Mouse (Mus musculus): Measurements from ENCODE around the gene Ppil1.
"Not testable (repeated sequence)": the region's sequence is repeated elsewhere in the genome, so short reads cannot be mapped to it uniquely, and the experiment has no call there.

Ppil1 gene

DNA sequence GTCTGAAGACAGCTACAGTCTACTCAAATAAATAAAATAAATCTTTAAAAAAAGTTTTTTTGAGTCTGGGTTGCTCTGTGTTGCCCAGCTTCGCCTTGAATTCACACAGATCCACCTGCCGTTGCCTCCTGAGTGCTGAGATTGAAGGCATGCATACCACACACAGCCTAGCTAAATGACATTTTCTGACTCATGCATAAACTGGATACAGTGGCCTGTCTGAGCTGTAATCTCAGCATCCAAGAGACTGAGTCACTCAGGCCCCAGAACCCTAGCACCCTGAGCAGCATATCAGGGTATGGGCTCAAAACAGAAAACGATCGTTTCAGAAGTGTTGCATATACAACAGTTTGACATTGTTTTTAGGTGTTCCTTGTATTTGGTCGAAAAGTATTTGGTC, 17.6 kb upstream of the Ppil1 start:
- no peak for DNase-seq (ENCODE audit: low spot score in 2 of 2)

DNA sequence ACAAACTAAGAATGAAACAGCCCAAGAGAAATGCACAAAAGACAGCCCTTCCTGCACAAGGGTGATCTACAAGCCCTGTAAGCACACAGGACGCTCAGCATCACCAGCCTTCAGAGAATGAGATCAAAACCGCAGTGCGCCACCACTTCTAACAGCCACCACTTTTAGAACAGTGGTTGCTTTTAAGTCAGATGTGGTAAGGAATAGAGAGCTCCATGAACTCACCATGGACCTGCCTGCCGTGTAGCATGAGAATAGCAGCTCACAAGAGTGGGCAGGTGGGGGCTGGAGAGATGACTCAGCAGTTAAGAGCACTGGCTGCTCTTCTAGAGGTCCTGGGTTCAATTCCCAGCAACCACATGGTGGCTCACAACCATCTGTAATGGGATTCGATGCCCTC, 16.4 kb upstream of the Ppil1 start:
- DNase-seq (ENCODE audit: low spot score in 2 of 2), result no peak

DNA sequence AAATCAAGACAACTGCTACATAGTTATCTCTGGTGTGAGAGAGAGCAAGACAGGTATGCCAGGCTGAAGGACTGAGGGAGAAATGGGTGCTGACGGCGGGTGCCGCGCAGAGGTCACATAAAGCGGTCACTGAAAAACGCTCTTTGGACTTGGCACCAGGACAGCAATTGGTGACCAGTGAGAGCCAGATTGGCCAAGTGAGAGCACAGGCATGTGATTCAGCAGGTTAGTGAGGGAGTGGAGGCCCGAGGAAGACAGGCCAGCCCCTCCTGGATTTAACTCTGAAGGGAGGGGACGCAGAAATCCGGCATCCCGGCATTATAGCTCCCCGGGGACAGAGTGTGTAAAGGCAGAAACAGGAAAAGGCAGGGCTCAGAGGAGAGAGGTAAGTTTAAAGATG, 9.9 kb upstream of the Ppil1 start:
- DNase-seq (ENCODE audit: low spot score in 2 of 2), result no peak

DNA sequence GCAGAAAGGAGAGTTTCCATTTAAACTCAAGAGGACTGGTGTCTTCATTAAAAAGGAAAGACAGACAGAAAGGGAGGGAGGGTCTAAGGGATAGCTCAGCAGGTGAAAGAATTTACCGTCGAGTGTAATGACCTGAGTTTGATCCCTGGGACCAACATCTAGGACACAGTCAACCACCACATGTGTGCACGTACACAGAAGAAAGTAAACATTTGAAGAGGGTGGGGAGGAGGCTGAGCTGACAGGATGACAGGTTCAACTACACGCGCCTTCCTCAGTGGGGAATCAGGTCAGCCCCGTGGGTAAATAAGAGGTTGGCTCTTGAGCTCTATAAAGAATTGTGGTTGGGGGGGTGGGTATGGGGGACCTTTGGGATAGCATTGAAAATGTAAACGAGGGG, 9.2 kb upstream of the Ppil1 start:
- no peak for DNase-seq (ENCODE audit: low spot score in 2 of 2)

DNA sequence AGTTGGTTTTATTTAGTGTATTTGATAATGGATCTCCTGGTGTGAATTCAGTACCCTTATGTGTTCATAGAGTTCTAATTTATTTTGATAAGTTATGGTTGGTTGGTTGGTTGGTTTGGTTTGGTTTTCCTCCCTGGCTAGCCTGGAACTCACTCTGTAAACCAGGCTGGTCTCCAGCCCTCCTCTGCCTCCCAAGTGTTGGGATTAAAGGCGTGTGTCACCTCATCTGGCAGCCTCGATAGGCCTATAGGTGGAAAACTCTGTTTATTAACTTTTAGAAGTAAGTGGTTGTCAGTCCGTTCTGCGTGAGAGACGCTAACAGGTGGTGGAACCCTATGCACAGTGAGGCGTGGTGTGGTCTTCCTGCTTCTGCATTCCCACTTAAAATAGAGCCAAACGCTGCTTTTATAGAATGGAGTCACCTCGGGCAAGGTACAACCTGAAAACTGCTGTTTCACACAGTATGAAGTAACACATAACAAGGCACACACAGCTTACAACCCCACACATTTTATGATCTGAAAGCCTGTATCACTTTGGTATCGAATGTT, 6.2 kb upstream of the Ppil1 start:
- no peak for DNase-seq (ENCODE audit: low spot score in 2 of 2)

DNA sequence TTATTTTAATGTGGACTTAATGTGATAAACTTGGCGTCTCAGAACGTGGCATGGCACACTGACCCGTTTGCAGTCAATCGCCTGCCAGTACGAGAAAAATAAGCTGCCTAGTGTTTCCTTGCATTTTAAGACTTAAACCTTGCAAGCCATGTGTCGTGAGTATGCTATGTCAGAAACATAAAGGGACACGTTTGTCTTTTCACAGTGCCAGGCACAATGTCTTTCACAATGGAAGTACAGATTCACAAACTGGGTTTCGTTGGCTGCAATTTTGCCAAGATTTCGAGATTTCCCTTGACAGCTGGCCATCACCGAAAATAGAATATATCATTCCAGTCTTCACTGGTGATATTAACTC, 5.3 kb upstream of the Ppil1 start:
- no peak for DNase-seq (ENCODE audit: low spot score in 2 of 2)

DNA sequence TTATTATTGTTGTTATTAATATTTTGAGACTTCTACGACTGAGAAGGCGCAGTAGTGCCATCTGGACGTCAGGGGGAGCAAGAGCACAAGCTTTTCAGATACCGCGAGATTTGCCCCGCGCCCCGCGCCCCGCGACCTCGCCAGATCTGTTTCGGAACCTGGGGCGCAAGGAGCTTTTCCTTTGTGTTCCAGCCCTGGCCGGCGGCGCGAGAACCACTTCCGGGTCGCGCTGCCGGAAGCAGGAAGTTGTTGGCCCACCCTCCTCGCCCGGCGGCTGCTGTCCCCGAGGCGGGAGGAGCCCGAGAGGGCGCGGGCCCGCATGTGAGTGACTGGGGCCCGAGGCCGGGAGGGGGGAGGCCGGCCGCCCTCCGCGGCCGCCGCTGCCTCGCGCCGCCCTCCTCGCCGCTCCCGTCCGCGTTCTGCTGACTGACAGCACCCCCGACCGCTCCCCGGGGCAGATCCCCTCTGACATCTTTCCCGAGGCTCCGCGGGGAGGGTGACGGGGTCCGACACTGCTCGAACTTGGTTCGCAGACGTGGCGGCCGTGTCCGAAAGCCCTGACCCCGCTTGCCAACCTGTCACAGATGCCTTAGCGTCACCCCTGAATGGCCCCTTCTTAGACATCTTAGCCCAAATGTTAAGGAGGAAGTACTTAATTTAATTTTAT, 4.8 kb upstream of the Ppil1 start, which contains the start of gene BC004004:
Gene BC004004 (plus strand): TSS at position 107 of the 667 bp plus-strand sequence.
- DNase-seq (ENCODE audit: low spot score in 2 of 2), result peak; percentile 94 to 95

DNA sequence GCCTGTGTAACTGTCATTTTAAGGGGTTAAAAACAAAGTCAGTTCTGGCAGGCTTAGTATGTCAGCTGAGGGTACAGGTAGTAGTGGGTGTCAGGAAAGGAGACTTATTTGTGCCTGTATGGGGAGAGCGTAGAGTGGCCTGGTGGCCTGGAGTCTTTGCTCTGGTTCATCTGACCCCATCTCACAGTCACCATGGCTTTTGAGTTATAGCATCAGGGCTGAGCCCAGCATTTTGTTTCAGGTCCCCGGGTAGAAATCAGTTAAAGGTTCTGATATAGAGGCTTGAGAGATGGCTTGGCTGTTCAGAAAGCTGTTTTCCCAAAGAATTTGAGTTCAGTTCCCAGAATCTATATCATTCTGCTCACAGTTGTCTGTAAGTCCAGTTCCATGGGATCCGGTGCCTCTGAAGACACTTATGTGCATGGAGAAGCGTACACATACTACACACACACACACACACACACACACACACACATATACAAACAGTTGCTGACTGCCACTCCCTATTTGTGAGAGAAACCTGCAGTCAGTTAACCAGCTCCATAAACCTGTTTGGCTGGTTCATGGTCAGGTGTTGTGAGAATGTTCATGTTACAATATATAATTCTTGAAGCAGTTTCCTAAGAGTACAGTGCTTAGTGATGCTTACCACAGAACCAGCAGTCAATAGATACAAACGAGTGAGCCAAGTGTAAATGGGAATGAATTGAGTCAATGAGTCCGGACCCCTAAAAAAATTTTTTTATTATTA, 4.1 kb upstream of the Ppil1 start:
- no peak for DNase-seq (ENCODE audit: low spot score in 2 of 2)

DNA sequence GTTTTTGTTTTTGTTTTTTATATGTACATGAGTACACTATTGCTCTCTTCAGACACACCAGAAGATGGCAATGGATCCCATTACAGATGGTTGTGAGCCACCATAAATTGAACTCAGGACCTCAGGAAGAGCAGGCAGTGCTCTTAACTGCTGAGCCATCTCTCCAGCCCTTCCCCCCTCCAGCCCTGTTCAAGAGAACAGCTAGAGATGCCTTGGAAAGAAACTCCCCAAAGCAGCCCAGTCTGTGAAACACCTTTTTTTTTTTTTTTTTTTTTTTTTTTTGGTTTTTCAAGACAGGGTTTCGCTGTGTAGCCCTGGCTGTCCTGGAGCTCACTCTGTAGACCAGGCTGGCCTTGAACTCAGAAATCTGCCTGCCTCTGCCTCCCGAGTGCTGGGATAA, 3.1 kb upstream of the Ppil1 start:
- not testable (repeated sequence) for DNase-seq (ENCODE audit: low spot score in 2 of 2)

DNA sequence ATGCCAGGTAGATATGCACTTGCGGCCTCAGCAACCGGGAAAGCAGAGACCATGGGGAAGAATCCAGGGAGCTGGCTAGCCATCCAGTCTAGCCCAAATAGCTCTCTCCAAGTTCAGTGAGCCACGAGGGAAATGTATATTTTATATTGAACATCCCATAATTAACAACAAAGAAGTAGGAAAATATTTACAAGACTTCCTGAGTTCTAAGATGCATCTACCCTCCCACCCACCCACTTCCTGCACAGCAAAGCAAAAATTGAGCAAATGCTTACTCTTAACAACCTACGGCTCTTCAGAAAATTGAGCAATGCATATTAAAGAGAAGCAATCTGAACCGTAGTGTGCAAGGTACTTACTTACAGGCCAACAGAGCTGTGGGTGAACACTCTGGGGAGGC, 774 bp upstream of the Ppil1 start:
- DNase-seq (ENCODE audit: low spot score in 2 of 2), result no peak

DNA sequence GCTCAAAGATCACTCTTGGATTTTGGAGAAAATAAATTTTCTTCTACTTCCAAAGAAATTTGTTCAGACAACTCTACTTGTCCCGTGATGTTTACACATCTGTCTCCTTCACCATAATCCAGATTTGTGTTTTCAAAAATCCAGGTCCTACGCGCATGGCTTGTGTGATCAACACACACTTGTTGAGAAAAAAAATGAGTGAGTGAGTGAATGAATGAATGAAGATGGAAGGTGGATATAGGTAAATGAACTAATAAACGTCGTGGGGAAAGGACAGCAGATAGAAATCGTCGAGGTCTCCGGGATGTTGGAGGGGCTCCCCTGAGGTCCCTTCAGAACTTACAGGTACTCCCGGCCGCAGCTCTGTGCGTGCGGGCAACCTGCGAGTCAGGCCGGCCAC, 569 bp downstream of the Ppil1 start:
- DNase-seq (ENCODE audit: low spot score in 2 of 2), result no peak

DNA sequence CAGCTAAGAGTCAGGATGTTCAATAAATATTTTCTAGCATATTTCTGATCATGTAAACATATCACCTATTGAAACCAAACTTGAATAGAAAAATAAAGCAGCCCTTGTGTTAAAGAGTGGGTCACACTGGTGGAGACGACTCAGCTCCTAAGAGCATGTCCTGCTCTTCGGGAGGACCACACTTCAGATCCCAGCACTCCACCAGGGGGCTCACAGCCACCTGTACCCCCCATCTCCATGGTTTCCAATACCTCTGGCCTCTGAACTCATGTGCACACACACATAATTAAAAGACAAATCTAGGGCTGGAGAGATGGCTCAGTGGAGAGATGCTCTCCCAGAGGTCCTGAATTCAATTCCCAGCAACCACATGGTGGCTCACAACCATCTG, 1.7 kb downstream of the Ppil1 start:
- DNase-seq (ENCODE audit: low spot score in 2 of 2), result no peak

DNA sequence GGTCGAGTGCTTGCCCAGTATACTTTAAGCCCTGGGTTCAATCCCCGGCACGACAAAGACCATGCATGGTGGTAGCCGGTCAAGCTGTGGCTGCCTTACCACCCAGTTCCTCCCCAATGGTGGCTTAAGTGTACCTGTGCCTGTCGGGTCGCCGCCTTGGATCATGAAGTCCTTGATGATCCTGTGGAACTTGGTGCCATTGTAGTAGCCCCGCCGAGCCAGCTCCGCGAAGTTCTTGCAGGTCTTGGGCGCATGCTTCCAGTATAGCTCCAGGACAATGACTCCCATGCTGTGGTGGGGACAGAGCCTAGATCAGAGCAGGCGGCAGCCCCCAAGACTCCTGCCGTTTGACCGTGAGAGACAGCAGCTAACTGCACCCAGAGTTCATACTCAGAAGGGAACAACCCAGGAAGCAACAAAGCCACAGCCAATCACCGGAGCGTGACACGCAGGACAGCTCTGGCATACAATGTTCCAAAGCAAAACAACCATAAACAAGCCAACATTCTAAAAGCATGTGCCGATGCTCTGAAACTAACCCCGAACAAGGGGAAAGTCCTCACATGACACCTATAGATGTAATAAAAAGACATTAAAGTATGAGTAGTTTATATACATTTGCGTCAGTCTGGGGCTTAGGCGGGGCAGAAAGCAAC, 2.3 kb downstream of the Ppil1 start:
- DNase-seq (ENCODE audit: low spot score in 2 of 2), result no peak

DNA sequence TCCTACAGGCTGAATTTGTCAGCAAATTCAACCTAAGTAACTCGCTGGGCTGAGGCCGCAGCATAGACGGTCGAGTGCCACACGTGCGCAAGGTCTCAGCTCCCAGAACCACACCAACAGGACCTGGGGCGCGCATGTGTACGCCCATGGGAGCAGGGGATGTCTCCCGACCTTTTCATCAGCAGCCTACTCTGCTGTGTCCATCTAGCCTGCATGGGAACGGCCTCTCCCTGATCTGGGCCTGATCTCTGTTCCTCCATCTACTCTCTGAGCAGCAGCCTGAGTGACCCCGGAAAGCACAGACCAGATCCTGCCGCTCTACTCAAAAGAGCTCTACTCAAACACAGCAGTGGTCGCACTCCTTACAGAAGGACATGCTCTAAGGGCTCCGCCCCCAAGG, 3.5 kb downstream of the Ppil1 start:
- no peak for DNase-seq (ENCODE audit: low spot score in 2 of 2)

DNA sequence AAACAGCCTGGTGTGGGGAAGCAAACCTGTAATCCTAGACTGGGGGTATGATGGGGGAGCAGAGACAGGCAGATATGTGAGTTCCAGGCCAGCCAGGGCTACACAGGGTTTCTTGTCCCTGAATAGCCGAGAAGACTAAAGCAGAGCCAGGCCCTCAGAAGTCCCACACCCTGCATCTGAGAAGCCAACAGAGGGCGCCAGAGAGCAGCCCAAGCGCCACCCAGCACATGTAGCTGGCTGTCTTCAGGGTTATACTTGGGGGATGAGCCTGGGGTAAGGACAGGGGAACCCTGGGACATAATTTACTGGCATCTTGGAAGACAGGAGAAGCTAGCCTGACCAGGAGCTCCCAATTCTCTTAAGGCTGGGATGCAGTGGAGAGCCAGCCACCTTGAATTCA, 4.5 kb downstream of the Ppil1 start:
- DNase-seq (ENCODE audit: low spot score in 2 of 2), result peak in 1 of 2 experiments; percentile 63

DNA sequence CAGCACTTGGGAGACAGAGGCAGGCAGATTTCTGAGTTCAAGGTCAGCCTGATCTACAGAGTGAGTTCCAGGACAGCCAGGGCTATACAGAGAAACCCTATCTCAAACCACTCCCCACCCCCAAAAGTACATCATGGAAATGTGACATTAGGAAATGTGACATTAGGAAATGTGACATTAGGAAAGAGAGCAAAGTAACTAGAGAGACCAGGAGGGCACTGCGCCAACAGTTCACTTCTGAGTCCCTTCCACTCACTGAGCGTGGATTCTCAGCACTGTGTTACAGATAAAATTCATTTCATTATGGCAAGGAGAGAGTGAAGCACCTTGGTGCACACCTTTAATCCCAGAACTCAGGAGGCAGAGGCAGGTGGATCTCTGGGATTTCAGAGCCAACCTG, 5.1 kb downstream of the Ppil1 start:
- DNase-seq (ENCODE audit: low spot score in 2 of 2), result no peak

DNA sequence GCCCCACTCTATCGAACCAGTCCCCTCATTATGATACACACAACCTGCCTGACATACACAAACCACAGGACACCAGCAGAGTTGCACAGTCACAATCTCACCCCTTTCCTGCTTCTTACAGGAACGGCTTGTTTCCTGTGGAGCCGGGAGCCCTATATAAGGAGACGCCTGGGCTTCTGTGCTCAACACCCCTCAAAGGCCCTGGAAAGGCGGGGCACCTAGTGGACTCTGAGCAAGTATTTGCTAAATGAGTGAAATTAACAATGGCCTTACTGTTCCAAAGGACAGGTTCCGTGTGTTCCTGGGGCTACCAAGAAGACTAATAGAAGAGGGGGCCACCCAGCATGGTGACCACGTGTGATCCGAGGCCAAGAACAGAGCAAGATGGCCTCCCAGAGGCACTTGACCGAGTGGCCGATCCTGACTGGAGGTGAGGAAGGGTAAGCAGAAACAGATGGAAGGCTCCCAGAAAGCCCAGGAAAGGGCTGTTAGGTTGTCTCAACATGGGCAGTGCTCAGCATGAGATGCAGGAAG, 5.9 kb downstream of the Ppil1 start:
- DNase-seq (ENCODE audit: low spot score in 2 of 2), result no peak

DNA sequence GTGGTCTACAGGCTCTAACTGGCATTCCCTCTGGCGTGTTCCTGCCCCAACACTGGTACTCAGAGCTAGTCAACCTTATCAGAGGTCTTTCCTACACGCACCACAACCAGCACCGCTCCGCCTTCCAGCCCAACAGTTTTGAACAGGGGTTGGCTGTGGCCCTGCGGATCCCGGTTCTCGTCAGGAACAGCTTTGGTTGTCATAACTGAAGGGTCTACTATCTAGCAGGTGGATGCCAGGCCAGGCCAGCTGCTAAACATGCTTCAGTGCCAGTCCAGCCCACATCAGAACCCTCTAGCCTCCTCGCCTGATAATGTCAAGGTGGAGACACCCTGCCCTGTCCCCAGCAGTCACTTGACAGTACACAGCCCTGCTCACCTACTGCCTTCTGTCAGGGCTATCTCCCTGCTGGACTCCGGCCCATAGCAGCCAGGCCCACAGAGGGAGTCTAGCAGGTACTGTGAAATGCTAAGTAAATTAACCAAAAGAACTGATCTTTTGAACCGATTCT, 6.9 kb downstream of the Ppil1 start:
- DNase-seq (ENCODE audit: low spot score in 2 of 2), result no peak

DNA sequence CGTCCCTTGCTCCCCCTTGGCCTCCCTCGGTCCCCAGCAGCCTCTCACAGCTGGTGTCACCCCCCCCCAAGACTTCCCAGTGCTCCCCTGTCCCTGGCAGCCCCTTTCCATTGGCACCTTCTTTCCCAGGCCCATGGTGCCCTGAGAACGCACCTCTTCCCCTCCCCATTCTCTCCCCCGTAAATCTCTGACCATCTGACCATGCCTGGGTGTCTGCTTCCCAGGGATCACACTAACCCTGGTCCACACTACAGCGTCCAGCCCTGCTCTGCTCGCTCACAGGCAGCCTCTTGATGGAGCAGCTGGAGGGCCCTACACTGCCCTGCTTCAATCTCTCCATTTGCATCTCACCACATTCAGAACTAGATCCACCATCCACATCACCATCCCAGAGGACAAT, 7.5 kb downstream of the Ppil1 start:
- no peak for DNase-seq (ENCODE audit: low spot score in 2 of 2)

DNA sequence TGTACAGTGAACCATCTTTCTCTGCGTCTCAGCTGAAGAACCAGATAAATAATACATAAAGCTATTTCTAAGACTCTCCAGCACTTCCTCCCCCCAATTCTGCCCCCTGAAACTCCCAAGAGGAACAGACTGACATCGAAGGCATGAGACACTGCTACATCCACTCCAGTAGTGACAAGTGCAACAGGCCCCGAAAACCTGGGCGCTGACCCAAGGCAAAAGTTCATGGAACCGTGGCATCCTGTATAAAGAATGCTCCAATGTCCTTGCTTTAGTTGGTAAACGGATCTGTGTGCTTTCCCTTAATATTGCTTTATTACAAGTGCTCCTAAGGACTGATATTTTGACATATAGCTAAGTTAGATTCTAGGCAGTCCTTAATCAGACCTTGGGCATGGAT, 9.2 kb downstream of the Ppil1 start:
- DNase-seq (ENCODE audit: low spot score in 2 of 2), result not testable (repeated sequence)

DNA sequence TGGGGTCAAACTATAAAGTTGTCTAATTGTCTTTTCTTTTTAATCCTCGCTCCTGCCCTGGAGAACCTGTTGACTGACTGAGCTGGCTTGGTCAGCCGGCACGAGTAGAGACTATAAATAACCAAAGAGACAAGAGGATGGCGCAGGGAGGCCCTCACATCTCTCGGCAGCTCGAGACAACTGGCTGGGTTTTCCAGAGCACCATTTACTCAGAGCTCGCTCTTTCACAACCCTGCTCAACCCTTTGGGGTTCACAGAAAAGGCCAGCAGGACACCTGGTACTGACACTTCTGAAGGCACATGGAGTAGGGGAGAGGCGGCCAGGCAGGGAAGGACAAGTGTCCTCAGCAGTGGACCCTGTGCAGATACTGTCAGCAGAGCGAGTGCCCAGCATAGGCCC, 10.3 kb downstream of the Ppil1 start:
- no peak for DNase-seq (ENCODE audit: low spot score in 2 of 2)

DNA sequence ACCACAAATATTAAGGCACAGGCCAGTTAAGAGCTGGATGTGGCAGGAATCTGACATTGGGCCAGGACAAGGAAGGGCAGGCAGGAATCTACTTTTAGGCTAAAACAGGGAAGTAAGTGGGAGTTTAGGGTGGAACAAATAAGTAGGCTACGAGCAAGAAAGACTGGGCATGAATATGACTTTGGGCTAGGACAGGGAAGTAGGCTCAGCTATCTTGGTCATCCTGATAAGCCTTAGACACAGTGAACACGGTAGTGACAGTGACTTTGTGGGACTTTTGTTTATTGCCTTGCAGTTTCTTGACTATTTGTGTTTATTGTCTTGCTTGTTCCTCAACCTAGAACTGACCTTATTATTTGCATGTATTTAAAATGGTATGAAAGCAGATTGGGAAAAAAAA, 10.8 kb downstream of the Ppil1 start:
- no peak for DNase-seq (ENCODE audit: low spot score in 2 of 2)

All from frontal cortex, postnatal 10 days (tissue).